Mouse (Mus musculus) R1 (cell line): ENCODE measurements at regions not wholly inside any gene's neighbourhood (a gene's known extent, or its start where the extent isn't known, plus 50 kb on each side); places are given as distances from the start of the nearest gene placed in this dataset.
"Not testable (repeated sequence)": the region's sequence is repeated elsewhere in the genome, so short reads cannot be mapped to it uniquely, and the experiment has no call there.

Experiments
- DNase-seq: peaks from one replicate; pipeline ENCODE4 v3.0.0-alpha.2; 2018; ENCODE audit warnings: low read depth, low spot score

- DNase-seq = not testable (repeated sequence)
Observed at GRCm38 (mm10) chr12:115119134-115119826, 928.2 kb upstream of the Zfp386 start.

GRCm38 (mm10) chr12:115121259-115121658, 926.3 kb upstream of the Zfp386 start:
- no peak for DNase-seq

- no peak for DNase-seq
Observed at GRCm38 (mm10) chr12:115121899-115122298, 925.6 kb upstream of the Zfp386 start.

GRCm38 (mm10) chr12:115132930-115133329, 914.6 kb upstream of the Zfp386 start:
- DNase-seq = not testable (repeated sequence)

GRCm38 (mm10) chr12:115145407-115145806, 902.1 kb upstream of the Zfp386 start:
- DNase-seq = not testable (repeated sequence)

- not testable (repeated sequence) for DNase-seq
Observed at GRCm38 (mm10) chr12:115146471-115146870, 901.1 kb upstream of the Zfp386 start.

GRCm38 (mm10) chr12:115151967-115152366, 895.6 kb upstream of the Zfp386 start:
- not testable (repeated sequence) for DNase-seq

GRCm38 (mm10) chr12:115158231-115158630, 889.3 kb upstream of the Zfp386 start:
- DNase-seq = not testable (repeated sequence)

GRCm38 (mm10) chr12:115158717-115159232, 888.7 kb upstream of the Zfp386 start:
- DNase-seq = not testable (repeated sequence)

- DNase-seq = not testable (repeated sequence)
Observed at GRCm38 (mm10) chr12:115165499-115165898, 882.0 kb upstream of the Zfp386 start.

- DNase-seq = not testable (repeated sequence)
Observed at GRCm38 (mm10) chr12:115166006-115166405, 881.5 kb upstream of the Zfp386 start.

- DNase-seq = no peak
Observed at GRCm38 (mm10) chr12:115193482-115194103, 853.9 kb upstream of the Zfp386 start.

GRCm38 (mm10) chr12:115197322-115198117, 850.0 kb upstream of the Zfp386 start:
- no peak for DNase-seq

- not testable (repeated sequence) for DNase-seq
Observed at GRCm38 (mm10) chr12:115207833-115208448, 839.6 kb upstream of the Zfp386 start.

GRCm38 (mm10) chr12:115222671-115223070, 824.9 kb upstream of the Zfp386 start:
- no peak for DNase-seq

- no peak for DNase-seq
Observed at GRCm38 (mm10) chr12:115229965-115230364, 817.6 kb upstream of the Zfp386 start.

- DNase-seq = not testable (repeated sequence)
Observed at GRCm38 (mm10) chr12:115242661-115243060, 804.9 kb upstream of the Zfp386 start.

- not testable (repeated sequence) for DNase-seq
Observed at GRCm38 (mm10) chr12:115247298-115247697, 800.2 kb upstream of the Zfp386 start.

GRCm38 (mm10) chr12:115257802-115258201, 789.7 kb upstream of the Zfp386 start:
- no peak for DNase-seq

- DNase-seq = no peak
Observed at GRCm38 (mm10) chr12:115258744-115259143, 788.8 kb upstream of the Zfp386 start.

GRCm38 (mm10) chr12:115262431-115262830, 785.1 kb upstream of the Zfp386 start:
- not testable (repeated sequence) for DNase-seq
